Mouse (Mus musculus) kidney, adult 2 months (tissue): ENCODE measurements around the gene Lonp2.

Experiments
- CTCF ChIP-seq: fragments of 200-500 bp; conservative IDR thresholded peaks from 2 replicates; pipeline ENCODE4 v1.5.1; 2011; ENCODE audit warnings: low read depth, mild to moderate bottlenecking, control low read depth, low read length, moderate library complexity, mixed read lengths; ENCODE audit not compliant: insufficient read depth, insufficient read length
- POLR2A ChIP-seq: fragments of 200-500 bp; IDR thresholded peaks from one replicate; pipeline ENCODE4 v1.6.1; 2011; ENCODE audit warnings: low read depth, low read length, control low read depth

DNA sequence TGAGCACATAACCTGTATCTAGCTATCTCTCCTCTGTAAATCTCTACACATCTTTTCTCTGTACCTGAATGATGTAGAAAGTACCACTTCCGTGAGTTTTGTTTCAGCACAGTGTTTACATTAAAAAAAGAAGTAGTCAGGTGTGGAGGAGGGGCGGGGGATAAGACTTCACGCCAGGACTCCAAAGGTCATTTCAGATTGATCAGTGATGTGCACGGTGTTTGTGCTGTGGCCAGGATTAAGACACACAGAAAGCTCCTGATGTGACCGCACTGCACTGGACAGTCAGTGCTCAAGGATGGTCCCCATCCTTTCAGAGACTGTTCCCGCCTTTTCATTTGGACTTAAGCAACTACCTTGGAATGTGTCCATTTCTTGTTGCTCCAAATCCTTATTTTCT is 136.9 kb downstream of the Lonp2 start:
- TF ChIP-seq POLR2A: no peak
- TF ChIP-seq CTCF: no peak
